Mouse (Mus musculus) bone marrow, adult 2 months (tissue): ENCODE results near the gene Ptprm.

ENCODE experiments used
- CTCF ChIP-seq: fragments of 200-500 bp; IDR thresholded peaks from 2 replicates; pipeline ENCODE4 v1.5.1; 2011; ENCODE audit warnings: low read length, control low read depth; ENCODE audit not compliant: control insufficient read depth, insufficient read depth
- POLR2A ChIP-seq: fragments of 200-500 bp; IDR thresholded peaks from 2 replicates; pipeline ENCODE4 v1.6.1; 2011; ENCODE audit warnings: low read depth, mild to moderate bottlenecking, control low read depth, low read length, borderline replicate concordance; ENCODE audit not compliant: control insufficient read depth

DNA sequence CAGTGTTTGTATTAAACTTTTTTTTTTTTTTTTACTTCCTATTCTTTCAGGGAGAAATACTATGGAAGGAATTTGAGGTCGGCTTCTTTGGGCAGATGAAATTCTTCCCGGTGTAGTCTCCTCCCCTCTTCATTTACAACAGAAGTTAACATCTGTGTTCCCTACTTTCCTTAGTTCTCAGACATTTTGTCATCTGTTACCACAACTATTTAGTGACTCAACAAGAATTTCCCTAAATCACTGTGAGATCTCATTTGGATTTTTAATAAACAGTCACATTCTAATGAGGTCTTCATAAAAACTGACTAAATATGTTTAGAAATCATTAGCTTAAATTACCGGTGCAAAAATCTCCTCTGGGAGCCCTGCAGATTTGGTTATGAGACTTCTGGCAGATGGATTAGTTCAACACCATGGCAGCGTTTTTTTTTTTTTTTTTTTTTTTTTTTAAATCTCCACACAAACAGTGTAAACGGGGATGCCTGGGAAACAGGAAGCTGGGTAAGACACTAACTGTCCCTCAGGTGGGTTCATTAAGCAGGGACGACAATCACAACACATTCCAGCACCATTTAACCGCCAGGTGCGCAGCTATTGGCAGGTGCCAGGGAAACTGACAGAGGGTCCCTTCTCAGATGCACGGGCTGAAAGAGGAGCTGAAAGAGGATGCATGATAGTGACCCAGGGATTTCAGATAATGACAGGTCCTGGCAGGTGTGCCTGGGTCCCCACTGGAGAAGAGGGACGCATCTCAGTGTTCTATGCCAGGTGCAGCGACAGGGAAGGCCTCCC lies 633.9 kb downstream of the Ptprm start:
- TF ChIP-seq CTCF (no peak), POLR2A (no peak)
